ENCODE assay signal across 23 mouse cellular contexts in genomic region chr6:73253584-73253983, GRCm38 (mm10). TPM values are rescaled to one million over a fixed set of nuclear protein-coding genes. Genes with fewer than 3 reads are reported as not detected.
DNase-seq lines count a peak whose midpoint lies in the region; ATAC-seq and TF ChIP-seq lines count a peak whose summit lies in the region.
"Had no signal": no experiment of that assay in that cellular context is flagged by ENCODE, and none has a peak within 500 bp of the region (broad histone marks: within the 10 kb centered on the region; RNA-seq: fewer than 3 reads in every experiment).

No protein-coding gene starts in this region.

- H3K4me2 ChIP-seq in intestine, postnatal 0 days (replicated peaks; ENCODE audit: low read depth), result no peak overlapping the region
- H3K4me2 ChIP-seq in intestine, embryonic 15.5 days (replicated peaks), result no peak overlapping the region
- H3K4me2 ChIP-seq in liver, embryonic 12.5 days, result no peak overlapping the region
- H3K4me2 ChIP-seq: embryonic facial prominence, embryonic 13.5 days; forebrain, embryonic 13.5 days; heart, embryonic 12.5 days; hindbrain, embryonic 14.5 days had no signal

- TF ChIP-seq CTCF in gastrocnemius, adult 2 months (IDR thresholded peaks at IDR 0.05), result no peak
- no peak for TF ChIP-seq CTCF in intestine, postnatal 0 days (IDR thresholded peaks at IDR 0.05; ENCODE audit: low read depth)
- no peak for TF ChIP-seq CTCF in liver, adult 2 months (IDR thresholded peaks at IDR 0.05; ENCODE audit: low read depth, low read length)
- no peak for TF ChIP-seq CTCF in spleen, adult 2 months (IDR thresholded peaks at IDR 0.05; ENCODE audit: extremely low read depth, insufficient read depth, insufficient read length, insufficient replicate concordance)

- peaks cover 21% of the 10 kb centered on the region for H3K36me3 ChIP-seq in intestine, postnatal 0 days (ENCODE audit: control insufficient read depth, insufficient read depth)
- no peaks in the 10 kb centered on the region; the same call in 1 of the 2 replicates for H3K36me3 ChIP-seq in intestine, embryonic 15.5 days
- peaks cover 19% of the 10 kb centered on the region for H3K36me3 ChIP-seq in liver, adult 2 months (ENCODE audit: control insufficient read depth, insufficient read depth, low read length)
- peaks cover 27% of the 10 kb centered on the region for H3K36me3 ChIP-seq in liver, embryonic 12.5 days
- H3K36me3 ChIP-seq in spleen, adult 2 months (ENCODE audit: control insufficient read depth, insufficient read depth, low read length), result peaks cover 8% of the 10 kb centered on the region

- intact Hi-C loops in gastrocnemius, adult 2 months (cut with DNase I), result no loop called here

- no peaks in the 10 kb centered on the region for H3K27me3 ChIP-seq in intestine, postnatal 0 days (replicated peaks; ENCODE audit: control insufficient read depth, insufficient read depth, low read length)
- H3K27me3 ChIP-seq in intestine, embryonic 15.5 days (replicated peaks), result no peaks in the 10 kb centered on the region
- H3K27me3 ChIP-seq in liver, adult 2 months (ENCODE audit: control insufficient read depth, insufficient read depth, low read length), result no peaks in the 10 kb centered on the region
- H3K27me3 ChIP-seq in liver, embryonic 12.5 days (replicated peaks), result no peaks in the 10 kb centered on the region
- H3K27me3 ChIP-seq in spleen, adult 2 months (ENCODE audit: control insufficient read depth, insufficient read depth, low read length), result no peaks in the 10 kb centered on the region
- H3K27me3 ChIP-seq: embryonic facial prominence, embryonic 13.5 days; forebrain, embryonic 13.5 days; heart, embryonic 12.5 days had no signal

- H3K27ac ChIP-seq in gastrocnemius, adult 2 months, result peak overlapping the region; percentile 85
- H3K27ac ChIP-seq in intestine, postnatal 0 days (ENCODE audit: low read depth, low read length), result peak overlapping the region; percentile 28; the same call in 1 of the 2 replicates
- no peak overlapping the region for H3K27ac ChIP-seq in intestine, embryonic 15.5 days
- peak overlapping the region; percentile 68; the same call in 1 of the 2 replicates for H3K27ac ChIP-seq in liver, adult 2 months (replicated peaks; ENCODE audit: insufficient read depth, low read depth, low read length)
- H3K27ac ChIP-seq in liver, embryonic 12.5 days, result no peak overlapping the region
- 0 out of 2 replicates have a peak overlapping the region, but pooled peaks have one; percentile 34 for H3K27ac ChIP-seq in spleen, adult 2 months (ENCODE audit: insufficient read depth, low read length)
- H3K27ac ChIP-seq: embryonic facial prominence, embryonic 10.5 days; embryonic facial prominence, embryonic 13.5 days; forebrain, embryonic 13.5 days; hindbrain, embryonic 14.5 days; hindbrain, postnatal 0 days had no signal

- 43% methylated on average over 4 of the region's 4 CpGs for WGBS in intestine, postnatal 0 days
- WGBS in intestine, embryonic 15.5 days, result 64% methylated on average over 4 of the region's 4 CpGs
- 28% methylated on average over 4 of the region's 4 CpGs for whole genome bisulfite sequencing in liver, adult 2 months
- 61% methylated on average over 4 of the region's 4 CpGs for WGBS in liver, embryonic 12.5 days (ENCODE audit: insufficient replicate concordance)
- WGBS in spleen, adult 2 months, result 76% methylated on average over 4 of the region's 4 CpGs

- peaks cover 45% of the 10 kb centered on the region for H3K79me2 ChIP-seq in liver, adult 2 months (ENCODE audit: control insufficient read depth, insufficient read depth, low read length)

- ATAC-seq in intestine, postnatal 0 days, result no peak
- no peak for ATAC-seq in intestine, embryonic 15.5 days
- ATAC-seq in liver, embryonic 12.5 days, result no peak
- ATAC-seq: activated CD4-positive, CD25-positive, alpha-beta regulatory T cell, adult 4 months; forebrain, embryonic 13.5 days; forebrain, embryonic 16.5 days; hindbrain, postnatal 0 days had no signal

- TF ChIP-seq POLR2A in liver, adult 2 months (IDR thresholded peaks at IDR 0.05; ENCODE audit: extremely low read depth, insufficient read depth, low read length), result no peak
- no peak for TF ChIP-seq POLR2A in spleen, adult 2 months (IDR thresholded peaks at IDR 0.05; ENCODE audit: low read depth, low read length)

- no peaks in the 10 kb centered on the region for H3K9me3 ChIP-seq in intestine, postnatal 0 days (ENCODE audit: control insufficient read depth)
- no peaks in the 10 kb centered on the region for H3K9me3 ChIP-seq in intestine, embryonic 15.5 days
- no peaks in the 10 kb centered on the region for H3K9me3 ChIP-seq in liver, embryonic 12.5 days (replicated peaks)
- H3K9me3 ChIP-seq: embryonic facial prominence, embryonic 10.5 days; embryonic facial prominence, embryonic 13.5 days; forebrain, embryonic 13.5 days; heart, embryonic 12.5 days had no signal

- no peak overlapping the region for H3K9ac ChIP-seq in intestine, postnatal 0 days (ENCODE audit: low read depth, low read length)
- no peak overlapping the region for H3K9ac ChIP-seq in intestine, embryonic 15.5 days
- no peak overlapping the region for H3K9ac ChIP-seq in liver, adult 2 months (ENCODE audit: low read depth, low read length)
- H3K9ac ChIP-seq in liver, embryonic 12.5 days, result no peak overlapping the region
- H3K9ac ChIP-seq: embryonic facial prominence, embryonic 13.5 days; forebrain, embryonic 13.5 days; heart, embryonic 12.5 days; hindbrain, embryonic 14.5 days had no signal

- peaks cover 8% of the 10 kb centered on the region for H3K4me1 ChIP-seq in intestine, postnatal 0 days (replicated peaks; ENCODE audit: control insufficient read depth, insufficient read depth, low read length)
- H3K4me1 ChIP-seq in intestine, embryonic 15.5 days (replicated peaks), result peaks cover 15% of the 10 kb centered on the region
- H3K4me1 ChIP-seq in liver, adult 2 months (ENCODE audit: control insufficient read depth, insufficient read depth, low read length), result peaks cover 36% of the 10 kb centered on the region
- H3K4me1 ChIP-seq in liver, embryonic 12.5 days, result peaks cover 50% of the 10 kb centered on the region
- H3K4me1 ChIP-seq in spleen, adult 2 months (ENCODE audit: control insufficient read depth, insufficient read depth, insufficient read length), result peaks cover 15% of the 10 kb centered on the region; the same call in 1 of the 2 replicates

- no peak overlapping the region for H3K4me3 ChIP-seq in gastrocnemius, adult 2 months
- no peak overlapping the region for H3K4me3 ChIP-seq in intestine, postnatal 0 days (ENCODE audit: low read depth, low read length)
- no peak overlapping the region for H3K4me3 ChIP-seq in intestine, embryonic 15.5 days (replicated peaks)
- H3K4me3 ChIP-seq in liver, adult 2 months (ENCODE audit: insufficient read depth, low read depth, low read length), result no peak overlapping the region
- no peak overlapping the region for H3K4me3 ChIP-seq in liver, embryonic 12.5 days
- no peak overlapping the region for H3K4me3 ChIP-seq in spleen, adult 2 months (ENCODE audit: extremely low read depth, insufficient read depth, insufficient read length)
- H3K4me3 ChIP-seq: embryonic facial prominence, embryonic 10.5 days; embryonic facial prominence, embryonic 13.5 days; erythroblast, embryonic 14.5 days; forebrain, embryonic 13.5 days; heart, adult 2 months; heart, embryonic 12.5 days had no signal

- DNase-seq in gastrocnemius, adult 2 months, result no peak
- no peak for DNase-seq in gastrocnemius, adult 8-10 months (ENCODE audit: low spot score in 2 of 2)
- peak; percentile 85 for DNase-seq in liver, adult 2 months (ENCODE audit: extremely low read depth, low read depth, low spot score)
- no peak for DNase-seq in spleen, adult 2 months (ENCODE audit: low read depth in 1 of 2, low spot score in 2 of 2)
- DNase-seq in spleen, adult 12 weeks (ENCODE audit: low spot score), result no peak
- DNase-seq: adrenal gland, adult 8-10 months; adrenal gland, postnatal 25 days; cerebellum, adult 8-10 months; cerebellum, postnatal 10 days; embryo, embryonic 11 days had no signal

RNA-seq across cellular contexts. Expression of gene Suclg1, which starts 5.4 kb away (rescaled TPM):
- 100 to 1,000 TPM; 284 to 376 TPM for total RNA-seq in gastrocnemius, adult 2 months (2021)
- 100 to 1,000 TPM; 282 to 315 (median 288) TPM for total RNA-seq in gastrocnemius, adult 8-10 months (2022)
- 317 and 327 TPM in 2 replicates for polyA plus RNA-seq in intestine, postnatal 0 days (2015; fragmentation: Nextera tagmentation; extraction: Ambion mirVana)
- polyA plus RNA-seq in intestine, embryonic 15.5 days (2015; fragmentation: Nextera tagmentation; extraction: Ambion mirVana), result 290 and 308 TPM in 2 replicates
- total RNA-seq in liver, adult 2 months (2014; rRNA removed), result 140 and 163 TPM in 2 replicates
- 136 and 186 TPM in 2 replicates for polyA plus RNA-seq in liver, adult 2 months (2012; rRNA removed)
- polyA plus RNA-seq in liver, embryonic 12.5 days (2016; fragmentation: Nextera tagmentation; extraction: Ambion mirVana), result 132 and 137 TPM in 2 replicates
- 19.0 and 20.9 TPM in 2 replicates for polyA plus RNA-seq in spleen, adult 2 months (2012; rRNA removed)

RNA-seq across cellular contexts. Expression of gene Dnah6, which starts 32.1 kb away (rescaled TPM):
- under 1 TPM; 0.03 TPM for total RNA-seq in gastrocnemius, adult 2 months (2021)
- total RNA-seq in gastrocnemius, adult 8-10 months (2022), result under 1 TPM in 2 of 4 experiments, not detected in 2; 0.02 TPM
- polyA plus RNA-seq in intestine, postnatal 0 days (2015; fragmentation: Nextera tagmentation; extraction: Ambion mirVana), result 0.08 and 0.09 TPM in 2 replicates
- polyA plus RNA-seq in intestine, embryonic 15.5 days (2015; fragmentation: Nextera tagmentation; extraction: Ambion mirVana), result 0.03 and 0.08 TPM in 2 replicates
- not detected in 2 replicates for total RNA-seq in liver, adult 2 months (2014; rRNA removed)
- not detected in 2 replicates for polyA plus RNA-seq in liver, adult 2 months (2012; rRNA removed)
- polyA plus RNA-seq in liver, embryonic 12.5 days (2016; fragmentation: Nextera tagmentation; extraction: Ambion mirVana), result 0.02 TPM in 2 replicates
- 0.01 TPM in 2 replicates for polyA plus RNA-seq in spleen, adult 2 months (2012; rRNA removed)
- polyA plus RNA-seq: embryonic facial prominence, embryonic 13.5 days had no signal

Comparison
In these comparisons a context has a peak if more than half of its experiments do, and no peak if none do; other contexts are left out.
1. H3K27ac ChIP-seq: peak in gastrocnemius, adult 2 months (single experiment), intestine, postnatal 0 days (single experiment), liver, adult 2 months (single experiment) and spleen, adult 2 months (single experiment); none in intestine, embryonic 15.5 days (single experiment) and liver, embryonic 12.5 days (single experiment).